Comparison of ENCODE assay signal across 8 mouse cellular contexts in genomic region chr17:27629249-27630020, GRCm38 (mm10). TPM values are rescaled to one million over a fixed set of nuclear protein-coding genes. Genes with fewer than 3 reads are reported as not detected.
A peak's percentile ranks its signal among the peaks of the same experiment; 100 is the strongest.
DNase-seq lines count a peak whose midpoint lies in the region; ATAC-seq and TF ChIP-seq lines count a peak whose summit lies in the region.

No protein-coding gene starts in this region.

- peaks cover 46% of the 10 kb centered on the region for H3K36me3 ChIP-seq in ES-Bruce4 (ENCODE audit: control insufficient read depth, insufficient read depth, low read length, poor library complexity, severe bottlenecking)
- peaks cover 43% of the 10 kb centered on the region for H3K36me3 ChIP-seq in heart, postnatal 0 days (replicated peaks; ENCODE audit: control insufficient read depth, insufficient read depth, low read length)

- no peaks in the 10 kb centered on the region for H3K9me3 ChIP-seq in ES-Bruce4 (replicated peaks; ENCODE audit: control insufficient read depth, insufficient read depth, low read length, poor library complexity, severe bottlenecking)
- no peaks in the 10 kb centered on the region for H3K9me3 ChIP-seq in heart, postnatal 0 days (replicated peaks; ENCODE audit: control insufficient read depth, low read length)

- TF ChIP-seq EP300 in ES-Bruce4 (IDR thresholded peaks at IDR 0.05; ENCODE audit: insufficient read depth, low read depth, low read length), result no peak
- no peak for TF ChIP-seq EP300 in heart, postnatal 0 days (IDR thresholded peaks at IDR 0.05; ENCODE audit: low read depth)

- peak; percentile 94 for DNase-seq in brain, adult 2 months (ENCODE audit: low read depth, low spot score)
- peak; percentile 47 for DNase-seq in fat pad, adult 2 months (ENCODE audit: extremely low read depth, low read depth, low spot score)
- DNase-seq in heart, postnatal 0 days (ENCODE audit: low spot score), result peak; percentile 79
- DNase-seq in layer of hippocampus, adult 9-10 months (ENCODE audit: low spot score), result peak; percentile 71
- DNase-seq in lung, adult 2 months, result peak; percentile 81
- peak; percentile 86 for DNase-seq in retina, postnatal 1 day
- peak; percentile 92 for DNase-seq in thymus, postnatal 4 days

- H3K27ac ChIP-seq in ES-Bruce4 (ENCODE audit: insufficient read depth, low read length), result peak overlapping the region; percentile 20
- no peak overlapping the region for H3K27ac ChIP-seq in heart, postnatal 0 days (ENCODE audit: low read depth)

- H3K9ac ChIP-seq in ES-Bruce4 (ENCODE audit: low read depth, poor library complexity, severe bottlenecking), result no peak overlapping the region
- no peak overlapping the region for H3K9ac ChIP-seq in heart, postnatal 0 days (replicated peaks; ENCODE audit: low read depth, low read length)

- ATAC-seq in heart, postnatal 0 days (ENCODE audit: insufficient read depth, low read depth), result peak; percentile 38; the same call in 1 of the 2 replicates

- H3K4me3 ChIP-seq in ES-Bruce4 (ENCODE audit: low read depth, low read length), result no peak overlapping the region
- no peak overlapping the region for H3K4me3 ChIP-seq in heart, postnatal 0 days (ENCODE audit: low read depth, low read length)
- no peak overlapping the region for H3K4me3 ChIP-seq in lung, adult 2 months (replicated peaks; ENCODE audit: extremely low read depth, low read depth, low read length)

- H3K27me3 ChIP-seq in ES-Bruce4 (ENCODE audit: control insufficient read depth, insufficient read depth, low read length, poor library complexity, severe bottlenecking), result no peaks in the 10 kb centered on the region
- H3K27me3 ChIP-seq in heart, postnatal 0 days (ENCODE audit: control insufficient read depth, insufficient read depth, low read length), result no peaks in the 10 kb centered on the region

- WGBS in heart, postnatal 0 days, result 61% methylated on average over 2 of the region's 2 CpGs
- WGBS in lung, adult 2 months, result 73% methylated on average over 2 of the region's 2 CpGs

- H3K4me1 ChIP-seq in ES-Bruce4 (ENCODE audit: control insufficient read depth, insufficient read depth, low read length), result no peaks in the 10 kb centered on the region
- peaks cover 12% of the 10 kb centered on the region for H3K4me1 ChIP-seq in heart, postnatal 0 days (ENCODE audit: control insufficient read depth, insufficient read depth)
- H3K4me1 ChIP-seq in lung, adult 2 months (ENCODE audit: control insufficient read depth, insufficient read depth, low read length), result peaks cover 9% of the 10 kb centered on the region; the same call in 1 of the 2 replicates

- peak; percentile 88 for TF ChIP-seq CTCF in ES-Bruce4 (IDR thresholded peaks at IDR 0.05; ENCODE audit: low read depth, low read length)
- peak; percentile 96 for TF ChIP-seq CTCF in heart, postnatal 0 days (IDR thresholded peaks at IDR 0.05; ENCODE audit: low read depth)
- peak; percentile 99 for TF ChIP-seq CTCF in lung, adult 2 months (IDR thresholded peaks at IDR 0.05; ENCODE audit: insufficient read depth, low read length)

- H3K4me2 ChIP-seq in heart, postnatal 0 days (ENCODE audit: low read depth, low read length), result no peak overlapping the region

- no peak for TF ChIP-seq POLR2A in ES-Bruce4 (IDR thresholded peaks at IDR 0.05; ENCODE audit: insufficient read depth, low read length)
- no peak for TF ChIP-seq POLR2A in lung, adult 2 months (IDR thresholded peaks at IDR 0.05; ENCODE audit: borderline replicate concordance, extremely low read depth, low read depth, low read length)

RNA-seq across cellular contexts. Expression of gene RPS10-NUDT3, which starts 5.6 kb away (rescaled TPM):
- not detected in 2 replicates for polyA plus RNA-seq in ES-Bruce4 (2011; ENCODE audit: insufficient read depth, insufficient read length, low read depth, missing spikeins)
- total RNA-seq in heart, postnatal 0 days (2014; rRNA removed; ENCODE audit: low replicate concordance), result not detected in 2 replicates
- not detected in 2 replicates for polyA plus RNA-seq in heart, postnatal 0 days (2015; fragmentation: Nextera tagmentation; extraction: Ambion mirVana)
- polyA plus RNA-seq in lung, adult 2 months (2012; rRNA removed), result not detected in 2 replicates

RNA-seq across cellular contexts. Expression of gene Nudt3, which starts 6.1 kb away (rescaled TPM):
- polyA plus RNA-seq in ES-Bruce4 (2011; ENCODE audit: insufficient read depth, insufficient read length, low read depth, missing spikeins), result 67.3 and 68.8 TPM in 2 replicates
- 159 and 184 TPM in 2 replicates for total RNA-seq in heart, postnatal 0 days (2014; rRNA removed; ENCODE audit: low replicate concordance)
- polyA plus RNA-seq in heart, postnatal 0 days (2015; fragmentation: Nextera tagmentation; extraction: Ambion mirVana), result 139 and 140 TPM in 2 replicates
- 60.4 and 62.8 TPM in 2 replicates for polyA plus RNA-seq in lung, adult 2 months (2012; rRNA removed)

RNA-seq across cellular contexts. Expression of gene Rps10, which starts 7.0 kb away (rescaled TPM):
- 2,622 and 2,876 TPM in 2 replicates for polyA plus RNA-seq in ES-Bruce4 (2011; ENCODE audit: insufficient read depth, insufficient read length, low read depth, missing spikeins)
- total RNA-seq in heart, postnatal 0 days (2014; rRNA removed; ENCODE audit: low replicate concordance), result 1,352 and 1,440 TPM in 2 replicates
- 486 and 524 TPM in 2 replicates for polyA plus RNA-seq in heart, postnatal 0 days (2015; fragmentation: Nextera tagmentation; extraction: Ambion mirVana)
- 803 and 904 TPM in 2 replicates for polyA plus RNA-seq in lung, adult 2 months (2012; rRNA removed)

RNA-seq across cellular contexts. Expression of gene Pacsin1, which starts 25.9 kb away (rescaled TPM):
- polyA plus RNA-seq in ES-Bruce4 (2011; ENCODE audit: insufficient read depth, insufficient read length, low read depth, missing spikeins), result 16.0 and 16.8 TPM in 2 replicates
- total RNA-seq in heart, postnatal 0 days (2014; rRNA removed; ENCODE audit: low replicate concordance), result not detected in 2 replicates
- 0.04 and 0.32 TPM in 2 replicates for polyA plus RNA-seq in heart, postnatal 0 days (2015; fragmentation: Nextera tagmentation; extraction: Ambion mirVana)
- polyA plus RNA-seq in lung, adult 2 months (2012; rRNA removed), result 0.65 and 1.0 TPM in 2 replicates
